Mouse (Mus musculus) lung, postnatal 0 days (tissue): ENCODE data around the gene Gpatch1.

Source experiments
- CTCF ChIP-seq: IDR thresholded peaks from 2 replicates; pipeline ENCODE4 v1.5.1; 2016; ENCODE audit warnings: antibody characterized with exemption, mild to moderate bottlenecking
- EP300 ChIP-seq: IDR thresholded peaks from 2 replicates; pipeline ENCODE4 v1.6.1; 2016; ENCODE audit warnings: antibody characterized with exemption, mild to moderate bottlenecking, control low read depth

DNA sequence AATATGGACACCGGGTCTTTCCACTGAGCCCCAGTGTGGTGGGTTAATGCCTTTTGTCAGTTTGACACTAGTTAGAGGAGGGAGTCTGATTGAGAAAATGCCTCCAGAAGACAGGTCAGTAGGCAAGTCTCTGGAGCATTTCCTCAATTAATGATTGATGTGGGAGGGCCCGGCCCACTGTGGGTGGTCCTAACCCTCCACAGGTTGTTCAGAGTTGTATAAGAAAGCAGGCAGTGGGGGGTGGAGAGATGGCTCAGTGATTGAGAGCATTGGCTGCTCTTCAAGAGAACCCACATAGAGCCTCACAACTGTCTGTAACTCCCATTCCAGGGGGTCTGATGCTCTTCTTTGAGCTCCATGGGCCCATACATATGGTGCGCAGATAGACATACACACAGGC lies 13.3 kb upstream of the Gpatch1 start:
- TF ChIP-seq CTCF (no peak), EP300 (no peak)
